ENCODE assay signal across 45 mouse cellular contexts in genomic region chrX:77799554-77799953, GRCm38 (mm10). TPM values are rescaled to one million over a fixed set of nuclear protein-coding genes. Genes with fewer than 3 reads are reported as not detected.
"Had no signal": no experiment of that assay in that cellular context is flagged by ENCODE, and none has a peak within 500 bp of the region (broad histone marks: within the 10 kb centered on the region; RNA-seq: fewer than 3 reads in every experiment).

No protein-coding gene starts in this region.

- H3K27ac ChIP-seq: limb, embryonic 10.5 days; limb, embryonic 12.5 days; limb, embryonic 13.5 days; limb, embryonic 15.5 days; liver, embryonic 12.5 days; liver, embryonic 13.5 days; liver, embryonic 14.5 days; liver, embryonic 15.5 days; lung, embryonic 15.5 days; midbrain, embryonic 10.5 days; midbrain, embryonic 12.5 days; midbrain, embryonic 13.5 days; midbrain, embryonic 15.5 days; neural tube, embryonic 12.5 days; neural tube, embryonic 13.5 days had no signal

- H3K4me3 ChIP-seq: limb, embryonic 10.5 days; limb, embryonic 12.5 days; limb, embryonic 13.5 days; limb, embryonic 15.5 days; liver, embryonic 12.5 days; liver, embryonic 13.5 days; liver, embryonic 15.5 days; lung, embryonic 15.5 days; megakaryocyte, embryonic 14.5 days; midbrain, embryonic 10.5 days; midbrain, embryonic 12.5 days; midbrain, embryonic 13.5 days; midbrain, embryonic 15.5 days; myocyte; neural tube, embryonic 12.5 days; neural tube, embryonic 13.5 days had no signal

- H3K4me1 ChIP-seq: limb, embryonic 13.5 days; limb, embryonic 15.5 days; liver, embryonic 15.5 days; lung, embryonic 15.5 days; midbrain, embryonic 12.5 days; midbrain, embryonic 15.5 days had no signal

- ATAC-seq: liver, embryonic 12.5 days; liver, postnatal 0 days; lung, postnatal 0 days; midbrain, embryonic 13.5 days; midbrain, embryonic 15.5 days; midbrain, embryonic 16.5 days had no signal

- H3K9me3 ChIP-seq: limb, embryonic 10.5 days; limb, embryonic 12.5 days; limb, embryonic 13.5 days; limb, embryonic 15.5 days; liver, embryonic 12.5 days; liver, embryonic 13.5 days; liver, embryonic 15.5 days; lung, embryonic 15.5 days; megakaryocyte, embryonic 14.5 days; midbrain, embryonic 12.5 days; midbrain, embryonic 13.5 days; midbrain, embryonic 15.5 days; neural tube, embryonic 12.5 days; neural tube, embryonic 13.5 days had no signal

- H3K27me3 ChIP-seq: limb, embryonic 12.5 days; limb, embryonic 13.5 days; limb, embryonic 15.5 days; liver, embryonic 12.5 days; liver, embryonic 13.5 days; liver, embryonic 15.5 days; lung, embryonic 15.5 days; midbrain, embryonic 12.5 days; midbrain, embryonic 13.5 days; midbrain, embryonic 15.5 days; neural tube, embryonic 12.5 days; neural tube, embryonic 13.5 days had no signal

- H3K4me2 ChIP-seq: limb, embryonic 12.5 days; limb, embryonic 13.5 days; limb, embryonic 15.5 days; liver, embryonic 11.5 days; liver, embryonic 12.5 days; liver, embryonic 13.5 days; liver, embryonic 15.5 days; lung, embryonic 14.5 days; lung, embryonic 15.5 days; midbrain, embryonic 11.5 days; midbrain, embryonic 12.5 days; midbrain, embryonic 13.5 days; midbrain, embryonic 15.5 days; neural tube, embryonic 12.5 days; neural tube, embryonic 13.5 days had no signal

- H3K36me3 ChIP-seq: limb, embryonic 10.5 days; limb, embryonic 12.5 days; limb, embryonic 13.5 days; limb, embryonic 15.5 days; liver, embryonic 12.5 days; liver, embryonic 13.5 days; liver, embryonic 15.5 days; lung, embryonic 15.5 days; midbrain, embryonic 10.5 days; midbrain, embryonic 12.5 days; midbrain, embryonic 13.5 days; midbrain, embryonic 15.5 days; neural tube, embryonic 12.5 days; neural tube, embryonic 13.5 days had no signal

- DNase-seq: left cerebral cortex, postnatal 4 days; liver; liver, embryonic 13.5 days; liver, postnatal 0 days; lung, adult 2 months; lung, embryonic 14.5 days; lung, postnatal 14 days; lung, postnatal 4 days; midbrain, embryonic 14.5 days had no signal

- H3K9ac ChIP-seq: limb, embryonic 12.5 days; limb, embryonic 13.5 days; limb, embryonic 15.5 days; liver, embryonic 12.5 days; liver, embryonic 13.5 days; liver, embryonic 14.5 days; liver, embryonic 15.5 days; liver, postnatal 0 days; lung, embryonic 14.5 days; lung, embryonic 15.5 days; midbrain, embryonic 12.5 days; midbrain, embryonic 13.5 days; midbrain, embryonic 15.5 days; neural tube, embryonic 12.5 days; neural tube, embryonic 13.5 days had no signal

RNA-seq across cellular contexts. Expression of gene Pbsn, which starts 53.9 kb away (rescaled TPM):
- total RNA-seq: left cerebral cortex, adult 8-10 months; left cerebral cortex, postnatal 10 days; left cerebral cortex, postnatal 14 days; left cerebral cortex, postnatal 25 days; left cerebral cortex, postnatal 36 days; left cerebral cortex, postnatal 4 days; liver, adult 2 months; megakaryocyte progenitor cell, adult 5-6 weeks; megakaryocyte, adult 5-6 weeks; megakaryocyte-erythroid progenitor cell, adult 5-6 weeks; midbrain, postnatal 0 days had no signal
- polyA plus RNA-seq: limb, embryonic 10.5 days; limb, embryonic 11.5 days; limb, embryonic 12.5 days; limb, embryonic 13.5 days; limb, embryonic 14.5 days; limb, embryonic 15.5 days; liver, adult 2 months; liver, embryonic 11.5 days; liver, embryonic 12.5 days; liver, embryonic 13.5 days; liver, embryonic 14.5 days; liver, embryonic 15.5 days; liver, embryonic 16.5 days; liver, postnatal 0 days; lung, adult 2 months; lung, embryonic 14.5 days; lung, embryonic 15.5 days; lung, embryonic 16.5 days; lung, postnatal 0 days; macrophage; midbrain, embryonic 10.5 days; midbrain, embryonic 11.5 days; midbrain, embryonic 12.5 days; midbrain, embryonic 13.5 days; midbrain, embryonic 14.5 days; midbrain, embryonic 15.5 days; midbrain, embryonic 16.5 days; midbrain, postnatal 0 days; myocyte; neural tube, embryonic 11.5 days; neural tube, embryonic 12.5 days; neural tube, embryonic 13.5 days had no signal
